In genomic region chr16:37988211-37988865, GRCm38 (mm10) we compare ENCODE assay signal across 16 mouse cellular contexts.
DNase-seq lines count a peak whose midpoint lies in the region.
"Had no signal": no experiment of that assay in that cellular context is flagged by ENCODE, and none has a peak within 500 bp of the region (broad histone marks: within the 10 kb centered on the region; RNA-seq: fewer than 3 reads in every experiment).

No protein-coding gene starts in this region.

- DNase-seq in layer of hippocampus, adult 18-20 months (ENCODE audit: low spot score in 2 of 2), result peak; percentile 50 to 77
- DNase-seq in layer of hippocampus, postnatal 10 days (ENCODE audit: low spot score in 2 of 2), result no peak
- DNase-seq in brain, adult 2 months (ENCODE audit: low read depth, low spot score), result peak; percentile 89
- peak; percentile 27 to 44 for DNase-seq in layer of hippocampus, postnatal 36 days
- DNase-seq in right cerebral cortex, adult 2 months (ENCODE audit: low spot score in 2 of 2), result peak; percentile 70 to 75
- no peak for DNase-seq in spleen, postnatal 36 days (ENCODE audit: low spot score in 2 of 2)
- DNase-seq in gastrocnemius, postnatal 4 days (ENCODE audit: low spot score in 2 of 2), result no peak
- no peak for DNase-seq in c-Kit-positive CD71-positive TER-119-positive erythroid progenitor cells, embryonic 14.5 days (ENCODE audit: low spot score)
- DNase-seq: adrenal gland, postnatal 14 days; cerebellum, adult 8-10 months; forebrain, postnatal 0 days; gastrocnemius, postnatal 36 days; heart, postnatal 4 days; kidney, adult 11 months; kidney, postnatal 10 days; thymus, adult 18-20 months had no signal

Comparison
In these comparisons a context has a peak if more than half of its experiments do, and no peak if none do; other contexts are left out.
1. DNase-seq: peak in layer of hippocampus, adult 18-20 months (2 of 2), brain, adult 2 months (single experiment), layer of hippocampus, postnatal 36 days (2 of 2) and right cerebral cortex, adult 2 months (2 of 2); none in layer of hippocampus, postnatal 10 days (0 of 2), spleen, postnatal 36 days (0 of 2), gastrocnemius, postnatal 4 days (0 of 2) and c-Kit-positive CD71-positive TER-119-positive erythroid progenitor cells, embryonic 14.5 days (single experiment).